Mouse (Mus musculus) mature B cell (primary cell): ENCODE data around the gene Rem1.

ENCODE experiments used
- in situ Hi-C: fragments of 300-500 bp; cut with MboI; formaldehyde crosslinking; loops from 2 replicates; pipeline ENCODE4 v1.14.3; 2019

The Rem1 gene

DNA sequence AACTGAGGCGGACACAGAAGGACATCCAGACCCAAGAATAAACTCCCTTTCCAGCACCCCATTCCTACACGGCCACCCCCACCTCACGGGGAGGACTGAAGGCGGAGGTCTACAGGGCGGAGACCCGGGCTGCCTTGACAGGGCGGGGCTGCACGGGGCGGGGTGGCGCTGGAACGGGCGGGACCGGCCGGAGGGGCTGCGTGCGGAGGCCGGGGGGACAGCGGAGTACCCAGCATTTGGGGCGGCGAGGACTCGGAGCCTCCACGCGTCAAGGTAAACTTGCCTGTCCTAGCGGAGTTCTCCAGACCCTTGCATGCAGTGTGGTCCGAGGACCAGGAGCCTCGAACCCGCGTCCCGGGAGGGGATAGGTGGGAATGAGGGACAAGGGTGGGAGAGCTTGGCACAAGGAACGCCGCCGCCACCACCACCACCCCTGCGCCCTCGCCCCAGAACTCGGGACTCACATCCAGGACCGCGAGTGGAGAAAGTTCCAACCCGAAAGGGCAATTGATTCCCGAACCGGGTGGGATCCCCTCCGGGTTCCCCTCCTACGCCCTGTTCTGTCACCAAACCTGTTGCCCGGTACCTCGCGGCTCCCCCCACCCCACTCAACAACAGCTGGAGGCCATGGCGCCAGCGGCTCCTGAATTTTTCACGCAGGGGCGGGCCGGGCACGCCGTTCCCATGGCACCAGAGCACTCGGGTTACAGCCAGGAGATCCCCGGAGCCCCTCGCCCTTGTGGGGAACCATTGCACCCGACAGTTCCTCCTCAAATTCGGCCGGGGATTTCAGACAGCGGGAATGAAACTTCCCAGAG is at the start of gene Rem1:
Gene Rem1 (plus strand): TSS at position 178 of the 818 bp plus-strand sequence.
- in situ Hi-C loops: no loop called here

- in situ Hi-C loops: no loop called here
Measured at GRCm38 (mm10) chr2:152580107-152580506, 46.6 kb upstream of the Rem1 start, which contains the start of gene Defb19. Defb19 (minus strand) TSS chr2:152580312.

GRCm38 (mm10) chr2:152580612-152581011 is 46.1 kb upstream of the Rem1 start:
- in situ Hi-C loops: no loop called here

DNA sequence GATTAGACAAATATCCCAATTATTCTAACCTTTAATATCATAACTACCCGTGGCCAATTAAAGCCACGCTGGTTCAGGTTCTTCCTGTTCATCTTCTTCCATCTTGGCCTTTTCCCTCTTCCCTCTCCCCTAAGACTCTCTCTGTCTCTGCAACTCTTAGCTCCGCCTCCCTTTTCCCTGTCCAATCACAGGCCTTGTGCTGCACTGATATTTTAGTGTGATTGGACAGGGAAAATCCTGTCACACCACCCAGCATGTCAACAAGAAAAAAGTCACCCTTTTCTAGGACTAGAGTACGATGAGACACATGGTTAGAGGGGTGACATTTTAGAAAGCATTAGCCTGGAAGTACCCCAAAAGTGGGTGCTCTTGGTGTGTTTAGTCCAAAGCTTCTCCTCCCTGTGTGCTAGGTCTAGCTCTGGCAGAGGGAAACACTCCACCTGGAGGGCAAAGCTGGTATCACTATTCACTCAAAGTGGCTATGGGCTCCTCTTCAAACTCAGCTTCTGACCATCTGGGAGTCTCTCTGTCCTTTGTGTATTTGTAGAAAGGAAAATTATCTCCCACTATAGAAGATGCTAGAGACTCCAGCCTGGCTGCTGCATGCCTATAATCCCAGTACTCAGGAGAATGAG is 39.7 kb upstream of the Rem1 start:
- in situ Hi-C loops: no loop called here

- in situ Hi-C loops: no loop called here
Measured at GRCm38 (mm10) chr2:152588450-152588849, 38.3 kb upstream of the Rem1 start.

GRCm38 (mm10) chr2:152589021-152589420 is 37.7 kb upstream of the Rem1 start:
- in situ Hi-C loops: no loop called here

GRCm38 (mm10) chr2:152599299-152599698 is 27.5 kb upstream of the Rem1 start, which contains the start of gene Defb45:
Defb45 (minus strand) TSS chr2:152599399.
- in situ Hi-C loops: no loop called here

- in situ Hi-C loops: no loop called here
Measured at GRCm38 (mm10) chr2:152600076-152600475, 26.7 kb upstream of the Rem1 start.

GRCm38 (mm10) chr2:152601275-152601960 is 25.3 kb upstream of the Rem1 start:
- in situ Hi-C loops: no loop called here

DNA sequence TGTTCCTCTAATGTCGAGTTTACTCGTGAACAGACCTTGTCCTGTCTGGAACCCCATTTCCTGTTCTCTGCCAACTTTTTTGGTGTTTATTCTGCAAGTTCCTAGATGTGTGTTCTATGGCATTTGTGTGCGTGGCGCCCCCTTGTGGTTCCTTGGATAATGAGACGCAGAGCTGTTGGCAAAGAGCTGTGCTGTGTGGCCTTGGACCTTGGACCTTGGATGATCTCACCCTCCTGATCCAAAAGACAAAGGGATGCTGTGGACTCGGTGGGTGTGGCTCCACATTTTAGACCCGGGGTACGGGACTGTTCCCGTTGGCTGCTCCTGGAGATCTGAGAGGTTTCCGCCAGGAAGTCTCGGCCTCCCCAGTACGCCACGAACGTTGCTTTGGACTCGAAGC is 22.7 kb upstream of the Rem1 start, which contains the start of gene Defb36:
Gene Defb36 (plus strand): TSS at position 271 of the 400 bp plus-strand sequence.
- in situ Hi-C loops: no loop called here

DNA sequence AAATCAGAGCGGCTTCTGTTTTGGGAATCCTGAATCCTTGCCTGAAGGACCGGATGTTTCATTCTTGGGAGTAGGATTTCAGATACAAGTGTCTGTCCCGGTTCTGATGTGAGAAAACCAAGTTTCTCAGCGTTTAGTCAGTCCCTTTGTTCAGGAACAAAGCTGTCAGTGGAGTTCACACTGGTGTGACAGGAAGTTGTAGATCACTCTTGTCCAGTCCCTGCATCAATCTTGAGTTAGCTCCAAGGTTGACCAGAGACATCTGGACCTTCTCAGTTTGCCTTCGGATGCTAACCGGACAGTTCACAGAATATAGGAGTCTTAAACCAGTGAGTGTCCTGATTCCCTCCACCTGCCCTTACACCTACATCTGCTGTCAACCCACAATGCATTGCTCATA is 19.0 kb upstream of the Rem1 start:
- in situ Hi-C loops: no loop called here

DNA sequence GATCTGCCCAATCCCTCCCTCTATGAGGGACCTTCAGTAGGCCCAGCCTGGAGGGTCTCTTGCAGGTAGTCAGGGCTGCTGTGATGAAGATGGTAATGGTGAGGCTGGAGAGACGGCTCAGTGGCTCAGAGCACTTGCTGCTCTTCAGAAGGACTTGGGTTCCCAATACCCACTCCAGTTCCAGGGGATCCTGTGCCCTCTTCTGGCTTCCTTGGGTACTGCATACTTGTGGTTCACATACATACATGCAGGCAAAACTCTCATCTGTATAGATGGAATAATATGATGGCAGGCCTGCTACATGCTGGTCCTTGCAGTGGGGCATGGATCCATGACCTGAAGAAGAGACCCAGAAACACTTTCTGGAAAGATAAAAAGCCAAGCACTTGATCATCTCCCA is 18.0 kb upstream of the Rem1 start:
- in situ Hi-C loops: no loop called here

DNA sequence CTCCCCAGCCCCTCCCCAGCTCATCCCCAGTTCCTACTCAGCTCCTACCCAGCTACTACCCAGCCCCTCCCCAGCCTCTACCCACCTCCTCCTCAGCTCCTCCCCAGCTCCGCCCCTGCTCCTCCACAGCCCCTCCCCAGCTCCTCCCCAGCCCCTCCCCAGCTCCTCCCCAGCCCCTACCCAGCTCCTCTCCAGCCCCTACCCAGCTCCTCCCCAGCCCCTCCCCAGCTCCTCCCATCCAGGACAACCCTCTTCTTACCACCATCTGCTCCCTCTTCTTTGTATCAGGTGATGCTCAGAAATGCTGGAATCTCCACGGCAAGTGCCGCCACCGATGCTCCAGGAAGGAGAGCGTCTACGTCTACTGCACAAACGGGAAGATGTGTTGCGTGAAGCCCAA is 14.6 kb upstream of the Rem1 start:
- in situ Hi-C loops: no loop called here

DNA sequence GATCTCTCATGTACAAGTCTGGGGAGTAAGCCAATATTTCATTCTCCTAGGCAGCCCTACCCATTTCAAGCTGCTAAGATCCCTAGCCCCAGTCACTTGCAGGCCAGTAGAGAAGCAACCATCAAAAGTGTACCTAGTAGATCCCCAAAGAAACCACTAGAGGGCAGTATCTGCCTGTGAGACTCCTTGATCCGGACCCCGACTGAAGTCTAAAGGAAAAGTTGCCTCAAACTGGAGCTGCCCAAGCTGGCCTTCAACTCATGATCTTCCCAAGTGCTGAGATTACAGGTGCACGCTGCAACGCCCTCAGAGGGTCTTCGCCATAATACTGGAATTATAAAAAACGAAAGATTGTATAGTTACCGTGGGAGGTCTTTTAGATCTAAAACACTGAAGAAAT is 11.2 kb upstream of the Rem1 start:
- in situ Hi-C loops: no loop called here

DNA sequence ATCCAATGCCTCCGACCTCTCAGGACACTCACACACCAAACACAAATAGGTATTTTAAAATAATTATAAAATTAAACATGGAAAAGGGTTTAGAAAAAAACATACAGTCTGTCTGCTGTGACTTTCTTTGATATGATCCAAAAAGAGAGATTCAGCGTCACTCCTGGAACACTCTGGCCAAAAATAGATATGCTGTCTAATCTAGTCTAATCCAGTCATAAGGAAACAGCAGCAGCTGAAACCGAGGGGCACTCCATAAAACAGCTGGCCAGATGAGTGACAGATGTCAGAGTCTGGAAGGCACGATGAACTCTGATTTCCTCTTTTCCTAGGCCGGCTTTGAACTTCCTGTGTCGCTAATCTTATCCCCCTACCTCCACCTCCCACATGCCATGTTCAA is 10.3 kb upstream of the Rem1 start:
- in situ Hi-C loops: no loop called here

- in situ Hi-C loops: no loop called here
Measured at GRCm38 (mm10) chr2:152617374-152617773, 9.4 kb upstream of the Rem1 start.

- in situ Hi-C loops: no loop called here
Measured at GRCm38 (mm10) chr2:152620367-152621134, 6.2 kb upstream of the Rem1 start.

GRCm38 (mm10) chr2:152622151-152622550 is 4.6 kb upstream of the Rem1 start:
- in situ Hi-C loops: no loop called here

DNA sequence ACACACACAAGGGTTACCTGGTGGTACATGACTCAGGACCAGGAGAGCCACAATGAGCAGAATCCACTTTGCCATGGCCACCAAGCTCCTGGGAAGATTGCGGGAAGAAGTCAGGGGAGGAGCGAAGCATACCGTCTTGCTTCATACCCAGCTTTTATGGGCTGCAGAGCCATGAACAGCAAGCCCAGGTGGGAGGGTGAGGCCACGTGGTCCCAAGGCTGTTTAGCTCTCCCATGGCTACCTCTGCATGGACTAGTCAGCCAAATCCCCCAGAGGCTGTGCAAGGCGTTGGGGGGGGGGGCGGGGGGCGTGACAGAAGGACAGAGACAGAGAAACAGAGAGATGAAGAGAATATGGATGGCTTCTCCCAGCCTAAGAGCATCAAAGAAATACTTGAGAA is 3.8 kb upstream of the Rem1 start, which contains the start of gene Defb25:
Gene Defb25 (minus strand): TSS at position 101 of the 400 bp plus-strand sequence.
- in situ Hi-C loops: no loop called here

GRCm38 (mm10) chr2:152624566-152624965 is 2.2 kb upstream of the Rem1 start:
- in situ Hi-C loops: no loop called here

DNA sequence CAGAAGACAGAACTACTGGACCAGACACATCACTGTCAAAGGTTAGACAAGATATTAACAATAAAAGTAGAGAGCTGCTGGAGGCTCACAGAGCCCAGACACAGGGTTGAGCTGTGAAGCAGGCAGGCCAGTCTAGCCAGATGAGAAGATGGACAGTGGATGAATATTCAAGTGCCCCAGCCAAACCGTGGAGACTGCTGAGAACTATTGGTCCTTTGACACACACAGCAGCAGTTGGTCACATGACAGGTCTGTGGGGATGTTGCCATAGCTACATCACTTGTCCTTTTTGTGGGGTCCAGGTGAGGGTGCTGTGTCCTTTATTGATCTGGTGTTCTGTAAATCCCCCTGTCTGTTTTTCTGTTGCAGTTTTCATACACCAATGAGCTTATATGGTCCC is 1.5 kb upstream of the Rem1 start:
- in situ Hi-C loops: no loop called here

DNA sequence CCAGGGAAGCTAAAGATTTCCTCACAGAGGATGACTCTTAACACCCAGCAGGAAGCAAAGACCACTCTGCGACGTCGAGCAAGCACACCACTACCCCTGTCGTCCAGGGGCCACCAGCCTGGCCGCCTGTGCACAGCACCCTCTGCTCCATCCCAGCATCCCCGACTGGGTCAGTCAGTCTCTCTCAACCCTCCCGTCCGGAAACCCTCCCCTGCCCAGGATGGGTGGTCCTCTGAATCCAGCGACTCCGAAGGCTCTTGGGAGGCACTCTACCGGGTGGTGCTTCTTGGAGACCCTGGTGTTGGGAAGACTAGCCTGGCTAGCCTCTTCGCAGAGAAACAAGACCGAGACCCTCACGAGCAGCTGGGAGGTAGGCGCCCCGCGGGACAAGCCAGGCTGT is 1.3 kb downstream of the Rem1 start:
- in situ Hi-C loops: no loop called here
